Mouse (Mus musculus): ENCODE measurements at regions not wholly inside any gene's neighbourhood (a gene's known extent, or its start where the extent isn't known, plus 50 kb on each side); places are given as distances from the start of the nearest gene placed in this dataset.

- Histone ChIP-seq H3K36me3 (ENCODE audit: control insufficient read depth, insufficient read depth, low read length) (no peaks in the 10 kb centered on the region), H3K9ac (ENCODE audit: low read depth, low read length) (no peak overlapping the region), H3K9me3 (replicated peaks; ENCODE audit: control insufficient read depth, low read length, poor library complexity, severe bottlenecking) (no peaks in the 10 kb centered on the region), H3K4me1 (ENCODE audit: control insufficient read depth, insufficient read depth, low read length) (no peaks in the 10 kb centered on the region), H3K4me2 (ENCODE audit: low read length) (no peak overlapping the region), H3K27me3 (ENCODE audit: control insufficient read depth, insufficient read depth, low read depth, low read length) (no peaks in the 10 kb centered on the region), H3K27ac (ENCODE audit: low read length) (no peak overlapping the region), H3K4me3 (ENCODE audit: low read depth, low read length) (no peak overlapping the region)
- WGBS: 89% methylated on average over 4 of the region's 4 CpGs
- ATAC-seq: no peak
Observed at GRCm38 (mm10) chr9:61810456-61810855, 103.9 kb downstream of the Rplp1 start.

- no peak for ATAC-seq
- no peaks in the 10 kb centered on the region for H3K36me3 ChIP-seq (ENCODE audit: control insufficient read depth, insufficient read depth, low read length)
- H3K4me1 ChIP-seq (ENCODE audit: control insufficient read depth, insufficient read depth, low read length): no peaks in the 10 kb centered on the region
- H3K4me2 ChIP-seq (ENCODE audit: low read length): no peak overlapping the region
- H3K27ac ChIP-seq (ENCODE audit: low read length): no peak overlapping the region
- no peak overlapping the region for H3K4me3 ChIP-seq (ENCODE audit: low read depth, low read length)
- no peaks in the 10 kb centered on the region for H3K9me3 ChIP-seq (replicated peaks; ENCODE audit: control insufficient read depth, low read length, poor library complexity, severe bottlenecking)
- H3K9ac ChIP-seq (ENCODE audit: low read depth, low read length): no peak overlapping the region
- no peaks in the 10 kb centered on the region for H3K27me3 ChIP-seq (ENCODE audit: control insufficient read depth, insufficient read depth, low read depth, low read length)
- WGBS: 75% methylated on average over 12 of the region's 12 CpGs
Observed at GRCm38 (mm10) chr9:61808351-61809225, 105.8 kb downstream of the Rplp1 start.

- no peaks in the 10 kb centered on the region for H3K27me3 ChIP-seq (ENCODE audit: control insufficient read depth, insufficient read depth, low read depth, low read length)
- ATAC-seq: no peak
- H3K27ac ChIP-seq (ENCODE audit: low read length): no peak overlapping the region
- no peak overlapping the region for H3K4me3 ChIP-seq (ENCODE audit: low read depth, low read length)
- no peak overlapping the region for H3K9ac ChIP-seq (ENCODE audit: low read depth, low read length)
- 85% methylated on average over 2 of the region's 2 CpGs for WGBS
- no peaks in the 10 kb centered on the region for H3K9me3 ChIP-seq (replicated peaks; ENCODE audit: control insufficient read depth, low read length, poor library complexity, severe bottlenecking)
- no peaks in the 10 kb centered on the region for H3K4me1 ChIP-seq (ENCODE audit: control insufficient read depth, insufficient read depth, low read length)
- H3K36me3 ChIP-seq (ENCODE audit: control insufficient read depth, insufficient read depth, low read length): no peaks in the 10 kb centered on the region
- no peak overlapping the region for H3K4me2 ChIP-seq (ENCODE audit: low read length)
Observed at GRCm38 (mm10) chr9:61805971-61806370, 108.4 kb downstream of the Rplp1 start.

GRCm38 (mm10) chr9:61803555-61803954, 110.8 kb downstream of the Rplp1 start:
- Histone ChIP-seq H3K4me2 (ENCODE audit: low read length) (no peak overlapping the region), H3K4me3 (ENCODE audit: low read depth, low read length) (no peak overlapping the region), H3K9me3 (replicated peaks; ENCODE audit: control insufficient read depth, low read length, poor library complexity, severe bottlenecking) (no peaks in the 10 kb centered on the region), H3K9ac (ENCODE audit: low read depth, low read length) (no peak overlapping the region), H3K4me1 (ENCODE audit: control insufficient read depth, insufficient read depth, low read length) (no peaks in the 10 kb centered on the region), H3K27me3 (ENCODE audit: control insufficient read depth, insufficient read depth, low read depth, low read length) (no peaks in the 10 kb centered on the region), H3K27ac (ENCODE audit: low read length) (no peak overlapping the region), H3K36me3 (ENCODE audit: control insufficient read depth, insufficient read depth, low read length) (no peaks in the 10 kb centered on the region)
- WGBS: 59% methylated on average over 3 of the region's 3 CpGs
- no peak for ATAC-seq

- Histone ChIP-seq H3K9ac (ENCODE audit: low read depth, low read length) (no peak overlapping the region), H3K4me3 (ENCODE audit: low read depth, low read length) (no peak overlapping the region), H3K27me3 (ENCODE audit: control insufficient read depth, insufficient read depth, low read depth, low read length) (no peaks in the 10 kb centered on the region), H3K27ac (ENCODE audit: low read length) (no peak overlapping the region), H3K9me3 (replicated peaks; ENCODE audit: control insufficient read depth, low read length, poor library complexity, severe bottlenecking) (no peaks in the 10 kb centered on the region), H3K4me1 (ENCODE audit: control insufficient read depth, insufficient read depth, low read length) (no peaks in the 10 kb centered on the region), H3K36me3 (ENCODE audit: control insufficient read depth, insufficient read depth, low read length) (no peaks in the 10 kb centered on the region), H3K4me2 (ENCODE audit: low read length) (no peak overlapping the region)
- no peak for ATAC-seq
- WGBS: 78% methylated on average over 5 of the region's 5 CpGs
Observed at GRCm38 (mm10) chr9:61802694-61803093, 111.6 kb downstream of the Rplp1 start.

- no peaks in the 10 kb centered on the region for H3K9me3 ChIP-seq (replicated peaks; ENCODE audit: control insufficient read depth, low read length, poor library complexity, severe bottlenecking)
- no peak overlapping the region for H3K27ac ChIP-seq (ENCODE audit: low read length)
- no peak overlapping the region for H3K4me2 ChIP-seq (ENCODE audit: low read length)
- no peaks in the 10 kb centered on the region for H3K4me1 ChIP-seq (ENCODE audit: control insufficient read depth, insufficient read depth, low read length)
- H3K4me3 ChIP-seq (ENCODE audit: low read depth, low read length): no peak overlapping the region
- H3K36me3 ChIP-seq (ENCODE audit: control insufficient read depth, insufficient read depth, low read length): no peaks in the 10 kb centered on the region
- no peaks in the 10 kb centered on the region for H3K27me3 ChIP-seq (ENCODE audit: control insufficient read depth, insufficient read depth, low read depth, low read length)
- WGBS: 78% methylated on average over 1 of the region's 1 CpGs
- no peak for ATAC-seq
- H3K9ac ChIP-seq (ENCODE audit: low read depth, low read length): no peak overlapping the region
Observed at GRCm38 (mm10) chr9:61799535-61799934, 114.8 kb downstream of the Rplp1 start.

- H3K36me3 ChIP-seq (ENCODE audit: control insufficient read depth, insufficient read depth, low read length): no peaks in the 10 kb centered on the region
- H3K27me3 ChIP-seq (ENCODE audit: control insufficient read depth, insufficient read depth, low read depth, low read length): no peaks in the 10 kb centered on the region
- no peak overlapping the region for H3K4me3 ChIP-seq (ENCODE audit: low read depth, low read length)
- H3K9me3 ChIP-seq (replicated peaks; ENCODE audit: control insufficient read depth, low read length, poor library complexity, severe bottlenecking): no peaks in the 10 kb centered on the region; the same call in 1 of the 2 replicates
- 68% methylated on average over 5 of the region's 5 CpGs for WGBS
- no peak overlapping the region for H3K27ac ChIP-seq (ENCODE audit: low read length)
- H3K4me1 ChIP-seq (ENCODE audit: control insufficient read depth, insufficient read depth, low read length): no peaks in the 10 kb centered on the region
- no peak overlapping the region for H3K4me2 ChIP-seq (ENCODE audit: low read length)
- no peak overlapping the region for H3K9ac ChIP-seq (ENCODE audit: low read depth, low read length)
- ATAC-seq: no peak
Observed at GRCm38 (mm10) chr9:61795910-61796309, 118.4 kb downstream of the Rplp1 start.

- Histone ChIP-seq H3K4me3 (ENCODE audit: low read depth, low read length) (no peak overlapping the region), H3K9ac (ENCODE audit: low read depth, low read length) (no peak overlapping the region), H3K9me3 (replicated peaks; ENCODE audit: control insufficient read depth, low read length, poor library complexity, severe bottlenecking) (no peaks in the 10 kb centered on the region; the same call in 1 of the 2 replicates), H3K4me2 (ENCODE audit: low read length) (no peak overlapping the region), H3K4me1 (ENCODE audit: control insufficient read depth, insufficient read depth, low read length) (no peaks in the 10 kb centered on the region), H3K36me3 (ENCODE audit: control insufficient read depth, insufficient read depth, low read length) (no peaks in the 10 kb centered on the region), H3K27me3 (ENCODE audit: control insufficient read depth, insufficient read depth, low read depth, low read length) (no peaks in the 10 kb centered on the region), H3K27ac (ENCODE audit: low read length) (no peak overlapping the region)
- WGBS: 51% methylated on average over 11 of the region's 11 CpGs
- no peak for ATAC-seq
Observed at GRCm38 (mm10) chr9:61791435-61792064, 122.8 kb downstream of the Rplp1 start.

- H3K36me3 ChIP-seq (ENCODE audit: control insufficient read depth, insufficient read depth, low read length): no peaks in the 10 kb centered on the region
- 82% methylated on average over 2 of the region's 2 CpGs for WGBS
- H3K9me3 ChIP-seq (replicated peaks; ENCODE audit: control insufficient read depth, low read length, poor library complexity, severe bottlenecking): no peaks in the 10 kb centered on the region; the same call in 1 of the 2 replicates
- H3K27me3 ChIP-seq (ENCODE audit: control insufficient read depth, insufficient read depth, low read depth, low read length): no peaks in the 10 kb centered on the region
- no peak overlapping the region for H3K27ac ChIP-seq (ENCODE audit: low read length)
- no peak overlapping the region for H3K4me3 ChIP-seq (ENCODE audit: low read depth, low read length)
- H3K4me1 ChIP-seq (ENCODE audit: control insufficient read depth, insufficient read depth, low read length): no peaks in the 10 kb centered on the region
- ATAC-seq: no peak
- H3K4me2 ChIP-seq (ENCODE audit: low read length): no peak overlapping the region
- no peak overlapping the region for H3K9ac ChIP-seq (ENCODE audit: low read depth, low read length)
Observed at GRCm38 (mm10) chr9:61790849-61791248, 123.5 kb downstream of the Rplp1 start.
